Comparison of ENCODE assay signal across 17 mouse cellular contexts in genomic region chr1:165188806-165189580, GRCm38 (mm10). TPM values are rescaled to one million over a fixed set of nuclear protein-coding genes. Genes with fewer than 3 reads are reported as not detected.
DNase-seq lines count a peak whose midpoint lies in the region; TF ChIP-seq lines count a peak whose summit lies in the region.
"Had no signal": no experiment of that assay in that cellular context is flagged by ENCODE, and none has a peak within 500 bp of the region (broad histone marks: within the 10 kb centered on the region; RNA-seq: fewer than 3 reads in every experiment).

No protein-coding gene starts in this region.

- TF ChIP-seq POLR2A in thymus, adult 2 months (IDR thresholded peaks at IDR 0.05; ENCODE audit: control insufficient read depth, extremely low read depth, insufficient read depth, low read length, poor library complexity), result no peak
- TF ChIP-seq POLR2A in myocyte (IDR thresholded peaks at IDR 0.05; ENCODE audit: insufficient read length, low read depth), result peak; percentile 10

- no peak overlapping the region for H3K4me3 ChIP-seq in thymus, adult 2 months (ENCODE audit: control insufficient read depth, insufficient read depth, low read length)
- H3K4me3 ChIP-seq in myocyte, result no peak overlapping the region
- H3K4me3 ChIP-seq: limb, embryonic 15.5 days had no signal

- TF ChIP-seq CTCF in thymus, adult 2 months (IDR thresholded peaks at IDR 0.05; ENCODE audit: borderline replicate concordance, control insufficient read depth, extremely low read depth, insufficient read depth, low read length, poor library complexity), result no peak

- H3K36me3 ChIP-seq in thymus, adult 2 months (ENCODE audit: control insufficient read depth, insufficient read depth, low read length), result peaks cover 19% of the 10 kb centered on the region
- peaks cover 15% of the 10 kb centered on the region for H3K36me3 ChIP-seq in myocyte (ENCODE audit: control insufficient read depth, insufficient read depth)

- H3K4me2 ChIP-seq in myocyte (ENCODE audit: low read depth), result no peak overlapping the region
- H3K4me2 ChIP-seq: limb, embryonic 15.5 days; lung, embryonic 14.5 days had no signal

- H3K27ac ChIP-seq in thymus, adult 2 months (ENCODE audit: control insufficient read depth, insufficient read depth, low read length), result no peak overlapping the region
- H3K27ac ChIP-seq: hindbrain, postnatal 0 days; limb, embryonic 15.5 days had no signal

- no peaks in the 10 kb centered on the region for H3K27me3 ChIP-seq in thymus, adult 2 months (ENCODE audit: control insufficient read depth, insufficient read depth, low read length)
- H3K27me3 ChIP-seq in myocyte (ENCODE audit: control insufficient read depth, insufficient read depth, insufficient read length), result no peaks in the 10 kb centered on the region
- H3K27me3 ChIP-seq: limb, embryonic 15.5 days had no signal

- peaks cover 41% of the 10 kb centered on the region for H3K4me1 ChIP-seq in thymus, adult 2 months (replicated peaks; ENCODE audit: control insufficient read depth, insufficient read depth, low read length)

- peak; percentile 18 for DNase-seq in adrenal gland, postnatal 14 days
- DNase-seq in adrenal gland, postnatal 25 days, result no peak
- DNase-seq in thymus, adult 2 months, result peak; percentile 34
- no peak for DNase-seq in thymus, adult 18-20 months
- peak; percentile 33 for DNase-seq in yolk sac, embryonic 10.5 days (ENCODE audit: low spot score)
- DNase-seq in layer of hippocampus, postnatal 36 days, result no peak
- no peak for DNase-seq in liver
- DNase-seq: cerebellum, adult 11 months; heart, adult 18-20 months; heart, postnatal 10 days; kidney, postnatal 14 days; lung, embryonic 14.5 days had no signal

- WGBS in thymus, adult 2 months, result 75% methylated on average over 10 of the region's 10 CpGs

- H3K79me2 ChIP-seq in myocyte (ENCODE audit: control insufficient read depth, insufficient read depth), result peaks cover 11% of the 10 kb centered on the region

- H3ac ChIP-seq in myocyte (ENCODE audit: control insufficient read depth, insufficient read length), result no peak overlapping the region

TF ChIP-seq in myocyte, 11 proteins besides CTCF, POLR2A, EP300 and RAD21:
- TF ChIP-seq MYOG (IDR thresholded peaks at IDR 0.05; ENCODE audit: control insufficient read depth in 1 of 3, insufficient read depth in 1 of 3, insufficient read length in 2 of 3, low read depth in 2 of 3) (no peak), TCF3 (IDR thresholded peaks at IDR 0.05; ENCODE audit: insufficient read length, low read depth) (no peak), SRF (IDR thresholded peaks at IDR 0.05; ENCODE audit: control insufficient read depth, insufficient read length, low read depth) (no peak), CEBPB (IDR thresholded peaks at IDR 0.05; ENCODE audit: insufficient read depth, poor library complexity, severe bottlenecking) (no peak), REST (IDR thresholded peaks at IDR 0.05; ENCODE audit: insufficient read depth, insufficient read length) (no peak), MYOD1 (IDR thresholded peaks at IDR 0.05; ENCODE audit: control insufficient read depth in 1 of 3, insufficient read length in 2 of 3, low read depth in 2 of 3) (no peak), POLR2AphosphoS2 (IDR thresholded peaks at IDR 0.05; ENCODE audit: insufficient read length, low read depth) (no peak), TCF12 (IDR thresholded peaks at IDR 0.05; ENCODE audit: insufficient read depth, poor library complexity, severe bottlenecking) (no peak), MAX (IDR thresholded peaks at IDR 0.05; ENCODE audit: low read depth) (no peak), USF1 (IDR thresholded peaks at IDR 0.05; ENCODE audit: low read depth) (no peak), E2F4 (IDR thresholded peaks at IDR 0.05; ENCODE audit: insufficient read depth) (no peak)

RNA-seq across cellular contexts. Expression of gene Sft2d2, which starts 5.2 kb away (rescaled TPM):
- total RNA-seq in adrenal gland, postnatal 14 days (2021), result 22.0 and 22.3 TPM in 2 replicates
- 27.5 and 35.9 TPM in 2 replicates for total RNA-seq in adrenal gland, postnatal 25 days (2021)
- 93.3 and 102 TPM in 2 replicates for polyA plus RNA-seq in thymus, adult 2 months (2012; rRNA removed)
- 19.4 TPM for polyA plus RNA-seq in myocyte (2012; fragmentation: generic; extraction: Trizol)
- 10 to 100 TPM; 10.7 to 12.2 TPM for total RNA-seq in layer of hippocampus, postnatal 36 days (2021)

RNA-seq across cellular contexts. Expression of gene Tbx19, which starts 28.4 kb away (rescaled TPM):
- not detected in 2 replicates for total RNA-seq in adrenal gland, postnatal 14 days (2021)
- total RNA-seq in adrenal gland, postnatal 25 days (2021), result 0.12 TPM in 1 of 2 replicates, not detected in the other
- polyA plus RNA-seq in thymus, adult 2 months (2012; rRNA removed), result 9.6 and 10.3 TPM in 2 replicates
- not detected for polyA plus RNA-seq in myocyte (2012; fragmentation: generic; extraction: Trizol)
- total RNA-seq in layer of hippocampus, postnatal 36 days (2021), result not detected
- total RNA-seq: gastrocnemius, adult 18-20 months; heart, adult 18-20 months; heart, postnatal 10 days; hindbrain, postnatal 0 days had no signal
- polyA plus RNA-seq: hindbrain, postnatal 0 days; limb, embryonic 15.5 days; lung, embryonic 14.5 days; neural tube, embryonic 11.5 days had no signal

RNA-seq across cellular contexts. Expression of gene Tiprl, which starts 47.8 kb away (rescaled TPM):
- total RNA-seq in adrenal gland, postnatal 14 days (2021), result 50.1 and 51.3 TPM in 2 replicates
- 39.8 and 54.2 TPM in 2 replicates for total RNA-seq in adrenal gland, postnatal 25 days (2021)
- polyA plus RNA-seq in thymus, adult 2 months (2012; rRNA removed), result 34.7 and 38.3 TPM in 2 replicates
- 35.8 TPM for polyA plus RNA-seq in myocyte (2012; fragmentation: generic; extraction: Trizol)
- 10 to 100 TPM; 65.9 to 73.3 TPM for total RNA-seq in layer of hippocampus, postnatal 36 days (2021)

Comparison
In these comparisons a context has a peak if more than half of its experiments do, and no peak if none do; other contexts are left out.
1. DNase-seq: peak in adrenal gland, postnatal 14 days (single experiment), thymus, adult 2 months (single experiment) and yolk sac, embryonic 10.5 days (single experiment); none in adrenal gland, postnatal 25 days (single experiment), thymus, adult 18-20 months (0 of 2), layer of hippocampus, postnatal 36 days (0 of 2) and liver (single experiment).